8 mouse cellular contexts compared by ENCODE assay signal in the genomic region with DNA sequence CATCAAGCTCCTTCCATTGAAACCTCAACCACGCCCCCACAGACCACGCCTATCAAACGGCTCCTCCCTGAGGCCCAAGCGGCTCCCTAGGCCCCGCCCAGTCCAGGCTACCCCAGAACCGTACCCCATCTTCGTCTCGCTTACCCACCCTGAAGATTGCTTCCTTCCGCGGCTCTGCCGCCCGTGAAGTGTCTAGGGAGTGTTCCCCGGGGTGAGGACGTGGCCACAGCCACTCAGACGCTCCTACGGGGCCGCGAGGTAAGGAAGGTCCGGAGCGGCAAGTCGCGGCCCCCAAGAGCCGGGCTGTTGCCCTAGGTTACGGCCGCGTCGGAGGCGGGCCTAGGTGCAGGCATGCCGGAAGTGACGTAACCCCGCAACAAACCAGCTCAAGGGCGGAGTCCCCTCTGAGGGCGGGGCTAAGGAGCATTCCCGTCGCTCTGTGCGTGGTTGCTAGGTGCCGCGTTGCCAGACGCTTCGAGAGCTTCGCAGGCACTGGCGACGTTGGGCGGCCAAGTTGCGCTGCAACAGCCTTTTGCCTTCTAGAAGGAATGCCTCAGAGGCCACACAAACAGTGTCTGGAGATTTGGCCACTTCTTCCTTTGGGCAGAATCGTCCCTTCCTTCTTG. TPM values are rescaled to one million over a fixed set of nuclear protein-coding genes. Genes with fewer than 3 reads are reported as not detected.
DNase-seq lines count a peak whose midpoint lies in the region; ATAC-seq and TF ChIP-seq lines count a peak whose summit lies in the region.

A gene (minus strand): TSS at position 329 of the 626 bp plus-strand sequence.

- peaks cover 9% of the 10 kb centered on the region for H3K27me3 ChIP-seq in G1E (ENCODE audit: insufficient read depth, low read length)
- no peaks in the 10 kb centered on the region for H3K27me3 ChIP-seq in forebrain, embryonic 16.5 days (replicated peaks; ENCODE audit: control insufficient read depth, insufficient read depth, low read length)
- no peaks in the 10 kb centered on the region for H3K27me3 ChIP-seq in lung, embryonic 14.5 days (ENCODE audit: insufficient read depth, low read length)
- H3K27me3 ChIP-seq in thymus, adult 2 months (ENCODE audit: control insufficient read depth, insufficient read depth, low read length), result no peaks in the 10 kb centered on the region

- TF ChIP-seq CTCF in G1E (IDR thresholded peaks at IDR 0.05; ENCODE audit: low read depth, low read length), result no peak
- peak; percentile 52 for TF ChIP-seq CTCF in layer of hippocampus, adult 2 months (conservative IDR thresholded peaks at IDR 0.05)
- TF ChIP-seq CTCF in lung, embryonic 14.5 days (IDR thresholded peaks at IDR 0.05; ENCODE audit: low read depth), result peak; percentile 34; the same call in 1 of the 2 replicates
- no peak for TF ChIP-seq CTCF in olfactory bulb, adult 2 months (IDR thresholded peaks at IDR 0.05; ENCODE audit: insufficient read depth, low read depth, low read length)
- 0 out of 2 replicates have a peak, but pooled peaks have one; percentile 47 for TF ChIP-seq CTCF in thymus, adult 2 months (IDR thresholded peaks at IDR 0.05; ENCODE audit: borderline replicate concordance, control insufficient read depth, extremely low read depth, insufficient read depth, low read length, poor library complexity)

- peak within 1 kb of the TSS; percentile 82 for H3K4me2 ChIP-seq in forebrain, embryonic 16.5 days (ENCODE audit: low read length)
- H3K4me2 ChIP-seq in lung, embryonic 14.5 days, result peak within 1 kb of the TSS; percentile 70

- H3K9ac ChIP-seq in forebrain, embryonic 16.5 days (replicated peaks; ENCODE audit: low read depth, low read length), result peak within 1 kb of the TSS; percentile 57
- peak within 1 kb of the TSS; percentile 36; the same call in 1 of the 2 replicates for H3K9ac ChIP-seq in lung, embryonic 14.5 days

- peak within 1 kb of the TSS; percentile 34; the same call in 1 of the 2 replicates for H3K27ac ChIP-seq in forebrain, embryonic 16.5 days (ENCODE audit: low read length)
- peak within 1 kb of the TSS; percentile 80 for H3K27ac ChIP-seq in layer of hippocampus, adult 2 months
- no peak within 1 kb of the TSS for H3K27ac ChIP-seq in lung, embryonic 14.5 days (ENCODE audit: low read depth)
- H3K27ac ChIP-seq in olfactory bulb, adult 2 months (ENCODE audit: insufficient read depth, low read depth, low read length), result no peak within 1 kb of the TSS
- H3K27ac ChIP-seq in thymus, adult 2 months (ENCODE audit: control insufficient read depth, insufficient read depth, low read length), result no peak within 1 kb of the TSS

- WGBS in forebrain, embryonic 16.5 days, result under 1% methylated on average over 46 of the region's 46 CpGs
- WGBS in lung, embryonic 14.5 days, result under 1% methylated on average over 46 of the region's 46 CpGs
- WGBS in olfactory bulb, adult 2 months, result under 1% methylated on average over 46 of the region's 46 CpGs
- WGBS in thymus, adult 2 months, result under 1% methylated on average over 46 of the region's 46 CpGs

- H3K9me3 ChIP-seq in G1E (replicated peaks), result no peaks in the 10 kb centered on the region
- no peaks in the 10 kb centered on the region for H3K9me3 ChIP-seq in forebrain, embryonic 16.5 days (ENCODE audit: control insufficient read depth, low read length)
- H3K9me3 ChIP-seq in lung, embryonic 14.5 days (ENCODE audit: low read depth, low read length), result no peaks in the 10 kb centered on the region

- H3K36me3 ChIP-seq in G1E (replicated peaks), result peaks cover 24% of the 10 kb centered on the region
- no peaks in the 10 kb centered on the region for H3K36me3 ChIP-seq in forebrain, embryonic 16.5 days (ENCODE audit: control insufficient read depth, insufficient read depth)
- H3K36me3 ChIP-seq in lung, embryonic 14.5 days (ENCODE audit: insufficient read depth), result peaks cover 14% of the 10 kb centered on the region
- no peaks in the 10 kb centered on the region for H3K36me3 ChIP-seq in thymus, adult 2 months (ENCODE audit: control insufficient read depth, insufficient read depth, low read length)

- H3K4me1 ChIP-seq in G1E (ENCODE audit: insufficient read depth, low read depth, low read length), result peaks cover 25% of the 10 kb centered on the region
- peaks cover 6% of the 10 kb centered on the region for H3K4me1 ChIP-seq in forebrain, embryonic 16.5 days (replicated peaks; ENCODE audit: control insufficient read depth, insufficient read depth, low read length)
- 0 out of 2 replicates have a peak, but pooled peaks cover 8% of the 10 kb centered on the region for H3K4me1 ChIP-seq in lung, embryonic 14.5 days (ENCODE audit: insufficient read depth)
- peaks cover 5% of the 10 kb centered on the region; the same call in 1 of the 2 replicates for H3K4me1 ChIP-seq in olfactory bulb, adult 2 months (ENCODE audit: control insufficient read depth, insufficient read depth, low read length)
- H3K4me1 ChIP-seq in thymus, adult 2 months (replicated peaks; ENCODE audit: control insufficient read depth, insufficient read depth, low read length), result peaks cover 12% of the 10 kb centered on the region

- TF ChIP-seq POLR2A in olfactory bulb, adult 2 months (IDR thresholded peaks at IDR 0.05; ENCODE audit: insufficient read depth, low read depth, low read length), result peak; percentile 51; the same call in 1 of the 2 replicates
- no peak for TF ChIP-seq POLR2A in thymus, adult 2 months (IDR thresholded peaks at IDR 0.05; ENCODE audit: control insufficient read depth, extremely low read depth, insufficient read depth, low read length, poor library complexity)

- peak within 1 kb of the TSS; percentile 82 for H3K4me3 ChIP-seq in G1E (ENCODE audit: low read depth, low read length)
- H3K4me3 ChIP-seq in forebrain, embryonic 16.5 days (replicated peaks; ENCODE audit: low read length), result peak within 1 kb of the TSS; percentile 81
- H3K4me3 ChIP-seq in layer of hippocampus, adult 2 months, result peak within 1 kb of the TSS; percentile 90
- peak within 1 kb of the TSS; percentile 62 for H3K4me3 ChIP-seq in lung, embryonic 14.5 days (ENCODE audit: low read depth, low read length)
- peak within 1 kb of the TSS; percentile 77 for H3K4me3 ChIP-seq in olfactory bulb, adult 2 months (ENCODE audit: insufficient read depth, low read depth, low read length)
- H3K4me3 ChIP-seq in thymus, adult 2 months (ENCODE audit: control insufficient read depth, insufficient read depth, low read length), result peak within 1 kb of the TSS; percentile 82

- peak; percentile 92 for DNase-seq in G1E (ENCODE audit: low spot score)
- DNase-seq in cerebellum, adult 18-20 months, result peak; percentile 98 to 99
- DNase-seq in heart, postnatal 36 days, result peak; percentile 97 to 99
- DNase-seq in layer of hippocampus, adult 2 months (ENCODE audit: low spot score in 2 of 2), result peak; percentile 97 to 98
- DNase-seq in lung, embryonic 14.5 days, result peak; percentile 100
- DNase-seq in thymus, adult 2 months, result peak; percentile 98

- intact Hi-C loops in heart, postnatal 36 days (cut with DNase I), result no loop called here

- peak; percentile 95 for ATAC-seq in G1E (ENCODE audit: extremely low read depth, insufficient number of reproducible peaks, low FRiP score, poor library complexity, severe bottlenecking)
- peak; percentile 99 for ATAC-seq in forebrain, embryonic 16.5 days
- ATAC-seq in lung, embryonic 14.5 days (ENCODE audit: insufficient read depth), result peak; percentile 98

RNA-seq across cellular contexts. Expression of the gene that starts here (rescaled TPM):
- total RNA-seq in G1E (2014; fragmentation: Nextera tagmentation) (0.24 and 1.1 TPM in 2 replicates), G1E (2017) (0.44 and 0.52 TPM in 2 replicates)
- polyA plus RNA-seq in G1E (2012), result 1.6 and 1.7 TPM in 2 replicates
- 6.1 and 6.8 TPM in 2 replicates for polyA plus RNA-seq in forebrain, embryonic 16.5 days (2015; fragmentation: Nextera tagmentation; extraction: Ambion mirVana)
- under 1 TPM; 0.39 to 0.43 TPM for total RNA-seq in heart, postnatal 36 days (2021)
- total RNA-seq in layer of hippocampus, adult 2 months (2021), result 1 to 10 TPM; 6.9 to 7.5 TPM
- polyA plus RNA-seq in lung, embryonic 14.5 days (2014; fragmentation: Nextera tagmentation; extraction: Ambion mirVana), result 1.8 and 1.9 TPM in 2 replicates
- polyA plus RNA-seq in olfactory bulb, adult 2 months (2012; ENCODE audit: insufficient read depth, insufficient read length, low replicate concordance, missing spikeins), result not detected in 2 replicates
- polyA plus RNA-seq in thymus, adult 2 months (2012; rRNA removed), result 0.53 and 0.55 TPM in 2 replicates

Comparison
In these comparisons a context has a peak if more than half of its experiments do, and no peak if none do; other contexts are left out.
1. Peak in DNase-seq in heart, postnatal 36 days; RNA of the gene not detected or under 1 TPM.
2. Peak in DNase-seq and H3K4me3 ChIP-seq in thymus, adult 2 months; RNA of the gene not detected or under 1 TPM.
3. CTCF ChIP-seq: peak in layer of hippocampus, adult 2 months (single experiment), lung, embryonic 14.5 days (single experiment) and thymus, adult 2 months (single experiment); none in G1E (single experiment) and olfactory bulb, adult 2 months (single experiment).
4. H3K27ac ChIP-seq: peak in forebrain, embryonic 16.5 days (single experiment) and layer of hippocampus, adult 2 months (single experiment); none in lung, embryonic 14.5 days (single experiment), olfactory bulb, adult 2 months (single experiment) and thymus, adult 2 months (single experiment).
5. Peak in every context shown above with its lines, with median percentiles within 50 percentile points of each other: ATAC-seq, DNase-seq and H3K4me3 ChIP-seq.